Mouse (Mus musculus) small intestine, adult 10 weeks (tissue): ENCODE data around the gene Cnpy3. TPM values are rescaled to one million over a fixed set of nuclear protein-coding genes. Genes with fewer than 3 reads are reported as not detected.

ENCODE experiments used
- polyA plus RNA-seq: library from polyadenylated mRNA; stranded (reverse); fragments of 350-450 nt; fragmentation: Illumina TruSeq; extraction: RNeasy Lipid Tissue Mini Kit (QIAGEN cat#74804); gene quantifications from one replicate; pipeline ENCODE4 v1.2.3, GENCODE M21; 2014; ENCODE audit warnings: low replicate concordance

Gene Cnpy3
- 1.9 TPM for polyA plus RNA-seq

DNA sequence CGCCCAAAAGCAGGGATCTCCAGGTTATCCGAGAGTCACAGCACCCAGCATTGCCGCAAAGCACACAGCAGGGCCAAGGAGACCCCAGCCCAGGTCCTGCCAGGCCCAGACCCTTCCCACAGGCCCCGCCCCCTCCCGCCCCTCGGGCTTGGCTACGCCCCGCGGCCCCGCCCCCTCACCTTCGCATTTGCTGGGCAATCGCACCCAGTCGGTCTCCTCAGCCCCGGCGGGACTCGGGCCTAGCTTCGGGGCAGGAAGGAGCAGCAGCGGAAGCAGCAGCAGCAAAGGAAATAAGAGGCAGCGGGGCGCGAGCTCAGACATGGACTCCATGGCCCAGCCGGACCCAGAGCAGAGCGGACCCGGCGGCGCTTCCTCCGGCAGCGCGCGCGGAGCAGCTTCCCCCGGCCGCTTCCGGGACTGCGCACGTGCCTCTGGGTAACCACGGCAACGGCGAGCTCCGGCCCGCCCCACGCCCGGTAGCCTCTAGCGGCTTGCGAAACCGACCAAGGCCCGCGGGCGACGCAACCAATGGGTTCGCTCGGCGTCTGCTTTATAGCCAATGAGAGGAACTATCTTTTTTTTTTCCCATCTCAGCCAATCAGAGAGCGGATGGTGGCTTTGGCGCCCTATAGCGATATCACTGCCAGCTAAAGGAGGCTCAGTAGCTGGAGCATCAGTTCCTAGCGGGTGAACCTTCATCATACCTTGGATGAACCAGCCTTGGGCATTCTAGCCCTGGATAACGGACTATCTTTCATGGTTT lies at the start of gene Cnpy3:
Cnpy3 (minus strand) TSS at position 421 of the 763 bp plus-strand sequence.

DNA sequence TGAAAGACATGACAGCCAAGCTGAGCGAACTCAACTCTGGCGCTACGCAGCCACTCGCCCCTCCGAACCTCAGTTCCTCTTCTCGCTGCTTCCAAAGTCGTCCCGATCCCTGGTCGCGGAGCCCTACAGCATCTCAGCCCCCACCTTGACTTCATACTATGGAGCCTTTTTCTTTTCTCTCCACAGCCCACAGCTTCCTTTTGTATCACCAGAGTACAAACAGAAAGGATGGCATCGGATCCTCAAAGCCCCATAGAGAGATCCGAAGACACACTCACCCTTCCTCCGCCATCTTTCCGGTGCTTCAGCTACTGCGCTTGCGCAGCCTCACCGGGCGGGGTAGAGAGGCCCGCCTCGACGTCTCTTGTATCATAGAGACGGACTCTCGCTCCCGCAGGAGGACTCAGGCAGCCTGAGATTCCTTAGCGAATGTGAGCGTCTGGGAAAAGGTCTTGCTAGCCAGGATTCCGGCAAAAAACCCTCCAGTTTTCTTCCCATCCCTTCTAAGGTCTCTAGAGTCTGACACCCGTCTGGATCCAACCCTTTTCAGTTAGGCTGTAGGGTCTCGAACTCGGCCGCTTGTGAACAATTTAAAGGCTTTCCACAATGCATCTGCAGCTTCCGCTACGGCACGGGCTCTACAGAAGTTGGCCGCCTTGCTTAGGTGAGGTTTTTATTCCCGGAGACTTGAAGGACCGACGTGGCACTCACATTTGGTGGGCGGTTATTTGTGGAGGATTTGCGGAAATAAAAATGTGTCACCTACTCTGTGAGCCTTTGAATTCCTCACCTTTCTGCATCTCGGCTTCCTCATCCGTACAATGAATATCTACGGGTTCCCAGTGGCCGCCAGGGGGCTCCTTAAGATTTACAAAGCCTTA lies 30.6 kb upstream of the Cnpy3 start, which contains the start of gene Rpl7l1:
Rpl7l1 (minus strand) TSS at position 332 of the 881 bp plus-strand sequence.

DNA sequence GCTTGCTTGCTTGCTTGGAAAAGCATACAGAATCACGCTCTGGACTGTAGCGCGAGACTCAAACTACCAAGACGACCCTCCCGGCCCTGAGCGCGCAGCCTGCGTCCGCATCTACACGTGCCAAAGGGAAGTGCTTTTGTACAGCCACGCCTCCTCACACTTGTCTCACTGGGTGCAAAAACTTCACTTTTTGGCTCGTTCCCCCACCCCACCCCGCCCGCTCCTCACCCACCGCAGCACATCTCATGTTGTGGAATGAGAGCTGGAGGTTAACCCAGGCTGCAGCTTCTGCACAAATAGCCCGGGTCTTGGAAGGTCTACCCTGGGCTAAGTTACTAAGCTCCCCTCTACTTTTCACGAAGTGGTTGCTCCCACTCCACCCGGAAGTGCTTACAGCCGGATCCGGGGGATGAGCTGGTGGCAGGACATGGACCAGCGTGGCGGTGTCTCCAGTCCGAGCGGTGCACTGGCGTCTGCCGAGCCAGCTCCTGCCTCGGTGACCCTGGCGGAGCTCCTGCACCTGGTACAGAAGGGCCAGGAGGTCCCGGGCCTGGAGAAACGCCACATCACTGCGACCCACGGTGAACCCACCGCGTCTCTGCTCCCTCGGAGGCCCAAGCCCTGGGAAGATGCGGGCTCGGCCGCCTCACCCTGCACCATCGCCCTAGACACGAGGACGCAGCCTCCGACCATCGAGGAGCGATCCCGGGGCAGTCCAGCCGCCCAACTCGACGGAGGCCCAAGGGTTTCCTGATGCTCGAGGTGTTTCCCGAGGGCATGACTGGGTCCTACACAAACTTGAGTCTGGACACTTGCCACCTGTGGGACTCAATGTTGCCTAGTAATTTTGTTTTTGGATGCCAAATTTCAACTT lies 20.6 kb upstream of the Cnpy3 start, which contains the start of gene 2310039H08Rik:
2310039H08Rik (plus strand) TSS at position 232 of the 874 bp plus-strand sequence.

GRCm38 (mm10) chr17:46763544-46763943 lies 11.5 kb upstream of the Cnpy3 start, which contains the start of gene Ptcra:
Ptcra (minus strand) TSS chr17:46763712.

GRCm38 (mm10) chr17:46728904-46729318 lies 23.1 kb downstream of the Cnpy3 start, which contains the start of gene Gnmt:
Gnmt (minus strand) TSS chr17:46729168.

GRCm38 (mm10) chr17:46710959-46711597 lies 40.9 kb downstream of the Cnpy3 start, which contains the start of gene Pex6:
Pex6 (plus strand) TSS chr17:46711463.

GRCm38 (mm10) chr17:46704887-46705835 lies 46.9 kb downstream of the Cnpy3 start, which contains the start of gene Ppp2r5d:
Ppp2r5d (minus strand) TSS chr17:46705111.

Other genes starting within 250 kb of the Cnpy3 start
- not detected for gene Cul9, start 205.8 kb downstream of the Cnpy3 start, polyA plus RNA-seq
- gene Srf, start 196.0 kb downstream of the Cnpy3 start, polyA plus RNA-seq = 0.15 TPM
- not detected for gene Ptk7, start 122.7 kb downstream of the Cnpy3 start, polyA plus RNA-seq
- gene Klc4, start 106.2 kb downstream of the Cnpy3 start, polyA plus RNA-seq = 0.33 TPM
- not detected for gene Mrpl2, start 106.0 kb downstream of the Cnpy3 start, polyA plus RNA-seq
- not detected for gene Cul7, start 101.9 kb downstream of the Cnpy3 start, polyA plus RNA-seq
- 2.2 TPM for gene Rrp36, start 77.9 kb downstream of the Cnpy3 start, polyA plus RNA-seq
- 1.9 TPM for gene Mea1, start 73.4 kb downstream of the Cnpy3 start, polyA plus RNA-seq
- gene Klhdc3, start 71.3 kb downstream of the Cnpy3 start, polyA plus RNA-seq = 4.2 TPM
- 9.8 TPM for gene Ppp2r5d, start 47.1 kb downstream of the Cnpy3 start, polyA plus RNA-seq
- not detected for gene Pex6, start 40.8 kb downstream of the Cnpy3 start, polyA plus RNA-seq
- gene Gnmt, start 23.0 kb downstream of the Cnpy3 start, polyA plus RNA-seq = not detected
- not detected for gene Ptcra, start 11.5 kb upstream of the Cnpy3 start, polyA plus RNA-seq
- 11.9 TPM for gene 2310039H08Rik, start 20.4 kb upstream of the Cnpy3 start, polyA plus RNA-seq
- 16.6 TPM for gene Rpl7l1, start 30.5 kb upstream of the Cnpy3 start, polyA plus RNA-seq
- 5.5 TPM for gene Bicral, start 106.3 kb upstream of the Cnpy3 start, polyA plus RNA-seq
- 0.52 TPM for gene Tbcc, start 138.5 kb upstream of the Cnpy3 start, polyA plus RNA-seq
- not detected for gene Prph2, start 158.2 kb upstream of the Cnpy3 start, polyA plus RNA-seq